Mouse (Mus musculus): ENCODE measurements around the gene Mark1. TPM values are rescaled to one million over a fixed set of nuclear protein-coding genes. Genes with fewer than 3 reads are reported as not detected.

Mark1 gene
- polyA plus RNA-seq, 1 experiment = not detected

- Histone ChIP-seq H3ac (ENCODE audit: control insufficient read depth, insufficient read length, low read depth) (no peak overlapping the region), H3K27me3 (ENCODE audit: control insufficient read depth, insufficient read depth, insufficient read length) (peaks cover 15% of the 10 kb centered on the region), H3K36me3 (ENCODE audit: control insufficient read depth, insufficient read depth) (no peaks in the 10 kb centered on the region), H3K79me3 (ENCODE audit: low read depth) (no peaks in the 10 kb centered on the region), H3K4me3 (ENCODE audit: insufficient read depth, poor library complexity, severe bottlenecking) (no peak overlapping the region), H3K79me2 (ENCODE audit: control insufficient read depth, insufficient read depth) (no peaks in the 10 kb centered on the region)
- TF ChIP-seq CEBPB (IDR thresholded peaks at IDR 0.05; ENCODE audit: low read depth) (no peak), USF1 (IDR thresholded peaks at IDR 0.05; ENCODE audit: low read depth) (no peak), FOSL1 (IDR thresholded peaks at IDR 0.05; ENCODE audit: insufficient read depth, low read length, poor library complexity, severe bottlenecking) (no peak), CTCF (IDR thresholded peaks at IDR 0.05; ENCODE audit: control insufficient read depth, insufficient read depth, insufficient read length) (no peak), MYOG (IDR thresholded peaks at IDR 0.05; ENCODE audit: control insufficient read depth, extremely low read depth, insufficient read length) (no peak), MYOD1 (IDR thresholded peaks at IDR 0.05; ENCODE audit: control insufficient read depth, insufficient read length, low read depth) (no peak), MAX (IDR thresholded peaks at IDR 0.05) (no peak)
Observed at GRCm38 (mm10) chr1:184867640-184868120, 131.7 kb downstream of the Mark1 start.

GRCm38 (mm10) chr1:184864381-184864801, 135.0 kb downstream of the Mark1 start:
- Histone ChIP-seq H3ac (ENCODE audit: control insufficient read depth, insufficient read length, low read depth) (no peak overlapping the region), H3K27me3 (ENCODE audit: control insufficient read depth, insufficient read depth, insufficient read length) (peaks cover 5% of the 10 kb centered on the region), H3K79me2 (ENCODE audit: control insufficient read depth, insufficient read depth) (no peaks in the 10 kb centered on the region), H3K79me3 (ENCODE audit: low read depth) (no peaks in the 10 kb centered on the region), H3K4me3 (ENCODE audit: insufficient read depth, poor library complexity, severe bottlenecking) (no peak overlapping the region), H3K36me3 (ENCODE audit: control insufficient read depth, insufficient read depth) (no peaks in the 10 kb centered on the region)
- no peak for TF ChIP-seq CTCF (IDR thresholded peaks at IDR 0.05; ENCODE audit: control insufficient read depth, insufficient read depth, insufficient read length)
- TF ChIP-seq MYOG (IDR thresholded peaks at IDR 0.05; ENCODE audit: control insufficient read depth, extremely low read depth, insufficient read length) = no peak
- no peak for TF ChIP-seq USF1 (IDR thresholded peaks at IDR 0.05; ENCODE audit: low read depth)
- no peak for TF ChIP-seq FOSL1 (IDR thresholded peaks at IDR 0.05; ENCODE audit: insufficient read depth, low read length, poor library complexity, severe bottlenecking)
- TF ChIP-seq CEBPB (IDR thresholded peaks at IDR 0.05; ENCODE audit: low read depth) = no peak
- TF ChIP-seq MAX (IDR thresholded peaks at IDR 0.05) = no peak
- no peak for TF ChIP-seq MYOD1 (IDR thresholded peaks at IDR 0.05; ENCODE audit: control insufficient read depth, insufficient read length, low read depth)

GRCm38 (mm10) chr1:184862636-184863035, 136.7 kb downstream of the Mark1 start:
- Histone ChIP-seq H3K4me3 (ENCODE audit: insufficient read depth, poor library complexity, severe bottlenecking) (no peak overlapping the region), H3K36me3 (ENCODE audit: control insufficient read depth, insufficient read depth) (no peaks in the 10 kb centered on the region), H3K79me3 (ENCODE audit: low read depth) (no peaks in the 10 kb centered on the region), H3K27me3 (ENCODE audit: control insufficient read depth, insufficient read depth, insufficient read length) (no peaks in the 10 kb centered on the region), H3K79me2 (ENCODE audit: control insufficient read depth, insufficient read depth) (no peaks in the 10 kb centered on the region), H3ac (ENCODE audit: control insufficient read depth, insufficient read length, low read depth) (no peak overlapping the region)
- TF ChIP-seq FOSL1 (IDR thresholded peaks at IDR 0.05; ENCODE audit: insufficient read depth, low read length, poor library complexity, severe bottlenecking) = no peak

GRCm38 (mm10) chr1:184861551-184861950, 137.8 kb downstream of the Mark1 start:
- Histone ChIP-seq H3ac (ENCODE audit: control insufficient read depth, insufficient read length, low read depth) (no peak overlapping the region), H3K4me3 (ENCODE audit: insufficient read depth, poor library complexity, severe bottlenecking) (no peak overlapping the region), H3K79me3 (ENCODE audit: low read depth) (no peaks in the 10 kb centered on the region), H3K36me3 (ENCODE audit: control insufficient read depth, insufficient read depth) (no peaks in the 10 kb centered on the region), H3K79me2 (ENCODE audit: control insufficient read depth, insufficient read depth) (no peaks in the 10 kb centered on the region), H3K27me3 (ENCODE audit: control insufficient read depth, insufficient read depth, insufficient read length) (no peaks in the 10 kb centered on the region)
- TF ChIP-seq FOSL1 (IDR thresholded peaks at IDR 0.05; ENCODE audit: insufficient read depth, low read length, poor library complexity, severe bottlenecking) (peak; percentile 49), CEBPB (IDR thresholded peaks at IDR 0.05; ENCODE audit: low read depth) (no peak)

- Histone ChIP-seq H3ac (ENCODE audit: control insufficient read depth, insufficient read length, low read depth) (no peak overlapping the region), H3K4me3 (ENCODE audit: insufficient read depth, poor library complexity, severe bottlenecking) (no peak overlapping the region), H3K27me3 (ENCODE audit: control insufficient read depth, insufficient read depth, insufficient read length) (no peaks in the 10 kb centered on the region), H3K36me3 (ENCODE audit: control insufficient read depth, insufficient read depth) (no peaks in the 10 kb centered on the region), H3K79me2 (ENCODE audit: control insufficient read depth, insufficient read depth) (no peaks in the 10 kb centered on the region), H3K79me3 (ENCODE audit: low read depth) (no peaks in the 10 kb centered on the region)
- peak; percentile 2 for TF ChIP-seq USF1 (IDR thresholded peaks at IDR 0.05; ENCODE audit: low read depth)
- no peak for TF ChIP-seq MYOG (IDR thresholded peaks at IDR 0.05; ENCODE audit: control insufficient read depth, extremely low read depth, insufficient read length)
Observed at GRCm38 (mm10) chr1:184860276-184860675, 139.1 kb downstream of the Mark1 start.

- H3K36me3 ChIP-seq (ENCODE audit: control insufficient read depth, insufficient read depth) = no peaks in the 10 kb centered on the region
- TF ChIP-seq USF1 (IDR thresholded peaks at IDR 0.05; ENCODE audit: low read depth) = no peak
- no peak for TF ChIP-seq MYOG (IDR thresholded peaks at IDR 0.05; ENCODE audit: control insufficient read depth, extremely low read depth, insufficient read length)
- no peak for TF ChIP-seq CTCF (IDR thresholded peaks at IDR 0.05; ENCODE audit: control insufficient read depth, insufficient read depth, insufficient read length)
- no peak for TF ChIP-seq MAX (IDR thresholded peaks at IDR 0.05)
- TF ChIP-seq CEBPB (IDR thresholded peaks at IDR 0.05; ENCODE audit: low read depth) = no peak
- TF ChIP-seq MYOD1 (IDR thresholded peaks at IDR 0.05; ENCODE audit: control insufficient read depth, insufficient read length, low read depth) = no peak
- no peak for TF ChIP-seq FOSL1 (IDR thresholded peaks at IDR 0.05; ENCODE audit: insufficient read depth, low read length, poor library complexity, severe bottlenecking)
- H3K27me3 ChIP-seq (ENCODE audit: control insufficient read depth, insufficient read depth, insufficient read length) = no peaks in the 10 kb centered on the region
- H3K79me3 ChIP-seq (ENCODE audit: low read depth) = no peaks in the 10 kb centered on the region
- H3K4me3 ChIP-seq (ENCODE audit: insufficient read depth, poor library complexity, severe bottlenecking) = no peak overlapping the region
- no peak overlapping the region for H3ac ChIP-seq (ENCODE audit: control insufficient read depth, insufficient read length, low read depth)
- H3K79me2 ChIP-seq (ENCODE audit: control insufficient read depth, insufficient read depth) = no peaks in the 10 kb centered on the region
Observed at GRCm38 (mm10) chr1:184858253-184858652, 141.1 kb downstream of the Mark1 start.

Measured in C2C12 (cell line).